Mouse (Mus musculus) ovary, adult 18-20 months (tissue): Measurements from ENCODE around the gene Irak2.
A peak's percentile ranks its signal among the peaks of the same experiment; 100 is the strongest.
"Not testable (repeated sequence)": the region's sequence is repeated elsewhere in the genome, so short reads cannot be mapped to it uniquely, and the experiment has no call there.

Source experiments
- DNase-seq: peaks from one replicate; pipeline ENCODE4 v3.0.0; 2022; ENCODE audit warnings: low spot score, mixed read lengths

Irak2 gene

GRCm38 (mm10) chr6:113668287-113669154 is 30.3 kb downstream of the Irak2 start:
- peak; percentile 36 for DNase-seq

GRCm38 (mm10) chr6:113669821-113670220 is 31.6 kb downstream of the Irak2 start:
- no peak for DNase-seq

DNA sequence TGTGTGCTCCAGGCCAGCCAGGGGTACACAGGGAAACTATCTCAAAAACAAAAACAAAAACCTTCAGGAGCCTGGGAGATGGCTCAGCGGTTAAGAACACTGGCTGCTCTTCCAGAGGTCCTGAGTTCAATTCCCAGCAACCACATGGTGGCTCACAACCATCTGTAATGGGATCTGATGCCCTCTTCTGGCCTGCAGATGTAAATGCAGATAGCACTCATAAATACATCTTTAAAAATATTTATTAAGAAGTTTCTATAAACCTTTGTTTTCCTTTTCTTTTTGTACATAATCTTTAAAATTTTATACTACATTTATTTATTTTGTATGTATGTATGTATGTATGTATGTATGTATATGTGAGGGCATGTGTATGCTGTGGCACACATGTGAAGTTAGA is 33.8 kb downstream of the Irak2 start:
- not testable (repeated sequence) for DNase-seq

DNA sequence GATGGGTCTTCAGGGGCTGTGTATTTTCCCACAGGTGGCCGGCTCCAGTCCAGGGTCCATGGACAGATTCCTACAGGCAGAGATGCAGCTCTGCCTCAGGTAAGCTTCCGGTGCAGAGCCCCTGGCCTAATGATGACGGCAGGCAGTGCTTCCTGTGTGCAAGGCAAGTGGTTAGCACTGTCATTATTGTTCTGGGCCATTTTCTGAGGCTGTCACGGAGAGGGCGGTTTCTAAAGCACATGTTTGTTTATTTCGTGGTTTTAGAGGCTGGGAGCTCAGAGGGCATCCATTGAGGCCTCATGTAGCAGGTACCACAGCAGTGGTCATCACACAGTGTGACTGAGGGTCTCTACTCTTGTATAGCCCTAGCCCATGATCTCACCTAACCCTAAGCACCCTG is 34.7 kb downstream of the Irak2 start:
- DNase-seq: no peak

- DNase-seq: no peak
Measured at GRCm38 (mm10) chr6:113675234-113675633, 37.0 kb downstream of the Irak2 start.

- no peak for DNase-seq
Measured at GRCm38 (mm10) chr6:113675991-113676390, 37.7 kb downstream of the Irak2 start.

- DNase-seq: no peak
Measured at GRCm38 (mm10) chr6:113677070-113677734, 38.9 kb downstream of the Irak2 start.

DNA sequence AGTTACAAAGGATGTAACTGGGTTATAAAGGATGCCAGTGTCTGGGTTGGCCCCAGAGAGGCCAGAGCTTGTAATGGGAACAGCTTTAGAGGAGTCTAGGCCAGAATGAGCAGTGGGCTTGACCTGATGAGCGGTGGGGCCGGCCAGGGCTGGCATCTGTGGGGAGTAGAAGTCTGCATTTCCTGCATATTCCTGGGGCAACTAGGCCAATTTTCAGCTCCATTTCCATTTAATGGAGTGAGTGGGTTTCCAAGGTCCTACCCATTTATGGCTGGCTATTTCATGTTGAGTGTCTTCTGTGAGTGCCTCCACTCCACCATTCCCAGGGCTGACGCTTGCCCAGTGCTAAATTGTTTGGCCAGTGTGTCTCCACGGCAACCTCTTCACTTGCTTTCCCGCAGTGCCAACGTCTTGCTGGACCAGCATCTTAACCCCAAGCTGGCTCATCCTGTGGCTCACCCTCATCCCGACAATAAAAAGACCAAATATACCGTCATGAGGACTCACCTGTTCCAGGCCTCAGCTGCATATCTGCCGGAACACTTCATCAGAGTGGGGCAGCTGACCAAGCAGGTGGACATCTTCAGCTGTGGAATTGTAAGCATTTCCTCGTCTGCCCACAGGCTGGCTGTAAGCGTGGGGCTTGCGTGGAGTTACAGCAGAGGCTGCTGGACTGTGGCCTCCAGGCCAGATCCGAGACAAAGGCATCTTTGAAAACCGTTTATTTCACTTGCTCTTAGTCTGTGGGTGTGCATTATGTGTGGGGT is 40.2 kb downstream of the Irak2 start:
- no peak for DNase-seq

GRCm38 (mm10) chr6:113679993-113680566 is 41.8 kb downstream of the Irak2 start:
- DNase-seq: no peak

DNA sequence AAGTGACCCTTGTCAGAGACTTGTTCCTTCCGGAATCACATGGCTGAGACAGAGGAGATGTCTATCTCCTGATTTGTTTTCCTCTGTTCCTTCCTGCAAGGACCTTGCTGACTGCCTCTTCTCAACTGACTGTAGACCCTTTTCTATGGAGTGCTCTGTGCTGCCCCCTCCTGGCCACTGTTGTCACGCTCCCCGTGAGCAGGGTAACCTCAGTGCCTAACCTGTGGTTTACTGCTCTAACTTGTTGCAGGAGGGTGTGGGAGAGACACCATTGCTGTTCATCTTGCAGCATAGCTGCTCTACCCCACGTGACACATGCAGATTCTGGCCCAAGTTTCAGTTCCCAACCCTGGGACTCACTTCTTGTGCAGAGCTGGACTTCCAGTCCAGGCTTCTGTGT is 43.0 kb downstream of the Irak2 start:
- peak; percentile 45 for DNase-seq

- DNase-seq: no peak
Measured at GRCm38 (mm10) chr6:113683081-113683825, 45.0 kb downstream of the Irak2 start.

GRCm38 (mm10) chr6:113686551-113687125 is 48.4 kb downstream of the Irak2 start:
- DNase-seq: no peak

GRCm38 (mm10) chr6:113690008-113690399 is 51.7 kb downstream of the Irak2 start:
- DNase-seq: peak; percentile 23

- peak; percentile 66 for DNase-seq
Measured at GRCm38 (mm10) chr6:113690400-113691083, 52.3 kb downstream of the Irak2 start.

DNA sequence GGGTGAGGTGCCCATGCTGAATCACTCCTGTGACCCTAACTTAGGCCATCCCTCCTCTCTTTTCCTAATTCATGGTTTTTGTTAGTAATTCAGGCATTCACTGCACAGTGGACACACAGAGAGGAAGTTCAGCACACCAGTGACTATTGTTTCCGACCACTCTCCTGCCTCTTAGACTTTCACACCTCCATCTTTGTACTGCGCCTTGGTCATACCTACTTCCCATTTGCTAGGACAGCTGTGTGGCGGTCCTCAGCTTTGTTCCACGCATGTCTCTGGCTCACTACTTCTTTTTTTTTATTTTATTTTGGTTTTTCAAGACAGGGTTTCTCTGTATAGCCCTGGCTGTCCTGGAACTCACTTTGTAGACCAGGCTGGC is 52.8 kb downstream of the Irak2 start:
- no peak for DNase-seq

- DNase-seq: no peak
Measured at GRCm38 (mm10) chr6:113692661-113693133, 54.4 kb downstream of the Irak2 start.

DNA sequence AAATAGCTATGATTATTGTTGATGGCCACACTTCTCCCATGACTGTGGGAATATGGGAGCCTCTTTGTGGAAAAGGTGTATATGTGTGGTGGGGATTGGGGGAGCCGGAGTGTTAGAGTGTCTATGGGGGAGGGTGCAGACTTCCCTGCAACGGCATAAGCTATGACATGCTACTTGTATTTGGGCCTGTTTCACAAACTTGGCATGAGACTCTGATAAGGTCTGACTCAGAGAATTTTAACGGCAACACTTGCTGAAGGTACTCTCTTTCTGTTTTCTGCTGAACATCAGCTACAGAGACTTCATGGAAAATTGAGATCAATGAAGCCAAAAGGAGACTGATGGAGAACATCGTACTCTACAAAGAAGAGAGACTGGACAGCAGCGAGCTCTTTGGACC is 55.1 kb downstream of the Irak2 start:
- DNase-seq: no peak

- no peak for DNase-seq
Measured at GRCm38 (mm10) chr6:113695203-113695602, 56.9 kb downstream of the Irak2 start.

- no peak for DNase-seq
Measured at GRCm38 (mm10) chr6:113695766-113696355, 57.6 kb downstream of the Irak2 start.

GRCm38 (mm10) chr6:113696582-113697221 is 58.4 kb downstream of the Irak2 start, which contains the start of gene Tatdn2:
TSS of gene Tatdn2 (plus strand) at chr6:113697050.
- DNase-seq: peak; percentile 98
